Mouse (Mus musculus) liver, embryonic 14.5 days (tissue): Measurements from ENCODE around the gene 1700034J05Rik.

Source experiments
- CTCF ChIP-seq: IDR thresholded peaks from 2 replicates; pipeline ENCODE4 v1.5.1; 2016; ENCODE audit warnings: antibody characterized with exemption, low read depth, control low read depth
- EP300 ChIP-seq: IDR thresholded peaks from 2 replicates; pipeline ENCODE4 v1.6.1; 2016; ENCODE audit warnings: antibody characterized with exemption, low read depth

DNA sequence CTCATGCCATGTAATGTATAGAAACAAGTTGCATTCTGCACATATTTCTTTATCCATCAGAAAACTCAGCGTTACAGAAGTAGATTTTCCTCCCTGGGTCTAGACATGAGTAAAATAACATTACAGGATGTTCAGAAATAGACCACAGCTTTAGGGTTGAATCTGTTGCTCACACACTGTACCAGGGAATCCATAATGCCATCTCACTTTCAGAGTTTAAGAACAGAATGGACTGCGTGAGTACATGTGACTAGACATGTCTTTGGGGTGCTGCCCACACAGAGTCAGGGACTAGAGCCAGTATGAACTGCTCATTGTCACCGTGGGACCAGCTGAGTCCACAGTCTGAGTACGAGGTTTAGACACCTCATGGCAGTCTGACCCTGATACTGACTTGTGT lies 44.5 kb upstream of the 1700034J05Rik start:
- TF ChIP-seq CTCF (no peak), EP300 (no peak)
